Mouse (Mus musculus) cerebellum, adult (tissue): Measurements from ENCODE around the gene Aif1l.
A peak's percentile ranks its signal among the peaks of the same experiment; 100 is the strongest.

Source experiments
- ATAC-seq: cut with Nextera tagmentation; 2 replicates; pipeline ENCODE4 v1.9.2; 2017; ENCODE audit warnings: mild to moderate bottlenecking, moderate library complexity, mixed read lengths; ENCODE audit not compliant: insufficient number of reproducible peaks, low FRiP score, low TSS enrichment

The Aif1l gene

DNA sequence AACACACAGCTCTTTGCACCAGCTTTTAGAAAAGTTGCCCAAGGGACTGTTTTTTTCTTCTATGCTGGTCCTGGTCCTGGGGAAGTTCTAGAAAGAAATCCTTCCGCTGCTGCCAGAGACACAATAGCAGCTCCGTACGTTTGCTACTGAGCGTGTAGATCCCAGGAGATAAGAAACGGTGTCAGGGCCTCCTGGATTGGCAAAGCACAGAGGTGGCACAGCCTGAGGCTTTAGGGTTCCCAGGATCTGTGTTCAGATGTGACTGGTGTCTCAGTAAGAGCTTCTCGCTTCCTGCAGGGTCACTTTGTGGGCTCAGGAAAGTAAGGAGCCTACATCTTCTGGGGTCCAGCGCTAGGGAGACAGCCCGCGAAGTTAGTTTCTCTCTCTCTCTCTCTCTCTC lies 1.0 kb downstream of the Aif1l start:
- ATAC-seq: no peak

DNA sequence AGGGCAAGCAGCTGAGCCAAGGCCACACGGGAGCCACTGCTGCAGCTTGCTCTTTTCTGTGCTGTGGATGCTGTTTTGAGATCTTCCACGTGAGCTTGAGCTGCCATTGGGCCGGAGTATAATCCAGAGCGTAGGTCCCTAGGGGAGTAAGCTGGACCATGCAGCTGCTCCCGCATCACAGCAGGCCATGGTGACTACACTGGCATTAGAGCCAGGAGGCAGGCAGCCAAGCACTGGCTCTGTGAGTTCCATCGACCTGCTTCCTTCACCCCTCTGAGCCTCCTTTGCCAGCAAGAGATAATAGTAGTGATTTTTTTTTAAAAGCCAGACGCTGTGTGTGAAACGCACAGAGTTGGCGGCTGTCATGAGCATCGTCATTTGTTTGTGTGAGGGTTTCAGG lies 2.3 kb downstream of the Aif1l start:
- ATAC-seq: no peak

DNA sequence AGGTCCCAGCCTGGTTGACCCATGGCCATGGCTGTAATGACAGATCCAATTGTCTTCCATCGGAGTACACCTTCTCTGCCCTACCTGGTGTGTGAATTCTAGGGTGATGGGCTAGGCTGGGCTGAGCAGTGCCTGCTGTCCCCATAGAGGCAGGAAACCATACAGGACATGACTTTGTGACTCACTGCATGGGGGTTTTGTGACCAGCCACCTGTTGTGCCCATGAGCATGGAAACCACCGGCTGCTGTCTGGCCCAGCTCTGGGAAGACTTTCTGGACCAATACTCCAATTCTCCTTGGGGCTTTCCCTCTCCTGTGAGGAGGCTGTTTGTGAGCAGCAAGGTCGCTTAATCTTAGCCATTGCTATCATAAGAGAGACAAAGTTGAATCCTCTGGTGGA lies 2.8 kb downstream of the Aif1l start:
- no peak for ATAC-seq

DNA sequence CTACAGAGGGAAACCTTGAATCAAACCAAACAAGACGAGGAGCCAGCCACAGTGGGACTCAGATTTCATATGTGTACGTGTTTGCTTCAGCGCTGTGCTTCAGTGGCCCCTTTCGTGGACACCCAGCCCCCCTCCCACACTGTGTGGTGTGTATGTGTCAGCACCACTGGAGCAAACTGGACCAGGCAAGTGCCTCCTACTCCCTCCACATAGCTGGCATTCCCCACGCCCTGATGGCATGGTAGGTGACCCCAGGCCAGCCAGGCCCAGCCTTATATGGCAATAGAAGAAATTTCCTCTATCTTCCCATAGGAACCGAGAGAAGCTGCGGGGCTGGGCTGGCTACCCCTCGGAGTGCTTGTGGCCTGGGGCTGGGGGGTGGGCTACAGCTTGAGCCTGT lies 3.7 kb downstream of the Aif1l start:
- no peak for ATAC-seq

DNA sequence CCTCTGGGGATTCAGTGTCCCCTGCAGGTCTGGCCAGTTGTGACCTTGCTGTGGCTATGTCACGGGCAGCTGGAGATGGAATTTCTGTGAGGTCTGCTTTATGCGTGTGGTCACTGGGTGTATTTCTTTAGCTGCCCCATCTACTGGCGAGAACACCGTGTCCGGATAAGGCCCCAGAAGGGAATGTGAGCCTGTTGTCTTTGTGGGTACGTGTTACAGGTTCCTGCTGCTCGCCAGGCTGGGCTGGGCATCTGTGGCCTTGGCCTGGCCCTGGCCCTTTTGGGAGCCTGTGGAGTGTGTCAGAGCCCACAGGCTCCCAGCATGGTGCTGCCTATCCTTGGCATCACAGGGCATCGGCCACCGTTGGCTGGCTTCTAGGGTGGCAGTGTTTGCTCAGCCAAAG lies 4.8 kb downstream of the Aif1l start:
- ATAC-seq: no peak

DNA sequence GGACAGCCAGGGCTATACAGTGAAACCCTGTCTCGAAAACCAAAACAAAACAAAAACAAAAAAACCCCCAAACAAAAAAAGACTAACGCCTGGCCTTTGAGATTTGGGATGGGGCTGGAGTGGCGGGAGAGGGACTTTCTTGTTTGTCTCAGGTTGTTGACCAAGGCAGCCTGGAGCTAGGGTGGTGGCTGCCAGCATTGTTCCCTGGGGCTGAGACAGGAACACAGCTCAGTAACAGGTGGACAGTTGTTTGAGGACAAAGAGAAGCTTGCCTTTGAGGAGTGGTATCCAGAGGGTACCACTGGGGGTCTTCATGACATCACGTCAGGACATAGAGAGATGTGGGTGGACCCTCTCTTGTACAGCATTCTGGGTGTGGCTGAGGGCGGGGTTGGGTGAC lies 5.7 kb downstream of the Aif1l start:
- ATAC-seq: no peak

DNA sequence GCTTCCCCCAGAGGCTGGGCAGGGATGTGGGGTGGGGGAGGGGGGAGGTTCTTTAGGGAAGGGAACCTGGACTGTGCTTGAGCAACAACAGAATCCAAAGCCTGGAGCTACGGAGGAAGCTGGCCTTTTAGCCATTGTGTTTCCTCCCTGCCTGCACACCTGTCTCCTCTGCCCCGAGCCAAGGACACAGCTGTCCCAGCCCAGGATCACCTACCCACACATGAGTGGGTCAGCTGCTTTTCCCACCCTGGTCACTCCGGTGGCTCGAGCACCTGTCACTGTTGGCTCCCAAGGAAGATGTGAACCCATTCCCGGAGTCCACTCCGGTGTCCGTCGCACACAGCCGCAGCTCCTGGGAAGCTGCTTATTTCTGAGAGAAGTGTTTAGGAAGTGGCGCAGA lies 7.3 kb downstream of the Aif1l start:
- no peak for ATAC-seq

DNA sequence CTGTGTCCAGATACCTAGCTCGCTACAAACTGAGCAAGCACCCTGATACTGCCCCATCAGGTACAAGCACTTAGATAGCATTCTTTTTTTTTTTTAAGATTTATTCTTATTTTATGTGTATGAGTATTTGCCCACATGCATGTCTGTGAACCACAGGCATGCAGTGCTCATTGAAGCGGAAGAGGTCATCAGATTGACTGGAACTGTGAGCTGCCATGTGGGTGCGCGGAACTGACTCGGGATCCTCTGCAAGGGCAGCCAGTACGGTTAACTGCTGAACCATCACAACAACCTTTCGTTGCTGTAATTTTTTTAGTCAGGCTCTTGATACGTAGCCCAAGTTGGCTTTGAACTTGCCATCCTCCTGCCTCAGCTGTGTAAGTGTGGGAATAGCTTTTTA lies 11.0 kb downstream of the Aif1l start:
- no peak for ATAC-seq

DNA sequence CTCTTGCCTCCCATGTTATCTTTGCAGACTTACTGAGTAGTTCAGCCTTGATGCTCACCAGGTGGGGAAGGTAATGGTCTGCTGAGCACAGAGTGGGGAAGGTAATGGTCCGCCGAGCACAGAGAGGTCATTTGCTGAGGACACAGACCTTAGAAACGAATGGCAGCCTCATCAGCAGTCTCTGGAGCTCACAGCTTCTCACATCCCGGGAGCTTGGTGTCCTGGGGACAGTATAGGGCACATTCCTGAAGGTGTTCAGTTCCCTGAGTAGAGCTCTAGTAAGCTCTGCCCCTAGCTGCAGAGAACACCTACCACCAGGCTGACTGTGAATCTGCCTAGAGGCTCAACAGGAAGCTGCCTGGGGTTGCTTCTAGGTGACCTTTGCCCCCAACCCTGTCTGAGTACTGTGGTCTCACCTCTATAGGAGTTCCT lies 11.9 kb downstream of the Aif1l start:
- ATAC-seq: no peak

DNA sequence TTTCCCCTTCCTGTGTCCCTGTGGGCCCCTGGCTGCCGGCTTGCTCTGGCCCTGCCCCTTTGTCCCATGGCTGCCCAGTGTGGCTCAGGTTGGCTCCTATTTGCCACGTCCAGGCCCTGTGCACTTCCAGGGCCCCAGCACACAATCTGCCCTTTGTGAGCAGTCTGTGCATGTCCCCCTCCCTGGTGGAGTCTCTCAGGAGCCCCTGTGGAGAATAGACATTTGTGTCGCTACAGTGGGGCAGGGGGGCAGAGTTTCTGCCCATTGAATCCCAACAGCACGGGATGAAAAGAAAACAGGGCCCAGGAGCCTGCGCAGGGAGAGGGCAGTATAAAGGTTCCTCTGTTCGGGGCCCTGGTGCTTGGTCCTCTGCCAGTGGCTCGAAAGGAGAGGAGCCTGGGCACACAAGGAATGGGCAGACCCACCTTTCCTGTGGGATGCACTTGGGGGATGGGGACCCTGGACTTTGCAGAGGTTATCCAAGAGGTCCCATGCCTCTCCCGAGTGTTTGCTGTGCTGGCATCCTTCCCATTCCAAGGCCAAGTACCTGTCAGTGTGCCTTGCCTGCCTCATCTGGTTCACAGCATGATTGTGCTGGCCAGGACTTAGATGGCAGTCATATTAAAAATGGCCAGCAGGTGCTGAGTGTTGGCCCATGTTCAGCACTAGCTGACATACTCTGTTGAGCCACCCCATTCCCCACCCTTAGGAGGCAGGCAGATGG lies 12.7 kb downstream of the Aif1l start:
- ATAC-seq: peak; percentile 65; the same call in 1 of the 2 replicates

DNA sequence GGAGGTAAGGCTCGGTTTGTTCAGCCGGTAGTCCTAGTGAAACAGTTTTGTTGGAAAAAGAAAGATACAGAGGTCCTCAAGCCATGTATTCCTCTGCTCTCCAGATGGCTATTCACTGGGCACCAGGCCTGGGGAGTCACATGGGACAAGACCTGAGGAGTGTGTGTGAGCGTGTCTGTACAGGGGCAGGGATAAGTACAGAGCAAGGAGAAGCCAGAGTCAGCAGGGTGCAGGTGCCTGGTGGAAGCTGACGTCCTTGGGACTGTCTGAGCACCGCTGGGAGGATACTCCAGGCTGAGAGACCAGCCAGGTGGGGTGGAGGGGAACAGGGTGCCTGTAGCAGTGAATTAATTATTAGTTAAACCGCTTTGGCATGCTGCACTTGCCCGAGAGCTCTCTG lies 13.6 kb downstream of the Aif1l start:
- ATAC-seq: peak; percentile 68; the same call in 1 of the 2 replicates

DNA sequence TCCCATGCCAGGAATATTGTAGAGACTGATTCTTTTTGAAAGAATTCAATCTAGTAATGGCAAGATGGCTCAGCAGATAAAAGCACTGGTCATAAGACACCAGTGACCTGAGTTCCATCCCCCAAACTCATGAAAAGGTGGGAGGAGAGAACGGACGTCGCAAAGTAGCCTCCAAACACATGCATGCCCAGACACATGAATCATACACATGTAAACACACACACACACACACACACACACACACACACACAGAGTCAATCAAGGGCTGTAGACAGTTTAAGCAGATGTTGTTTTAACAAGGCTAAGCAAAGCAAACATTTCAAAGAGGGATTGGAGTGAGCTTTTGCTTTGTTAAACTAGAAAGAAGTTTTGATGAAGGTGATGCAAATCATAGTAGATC lies 14.3 kb downstream of the Aif1l start:
- ATAC-seq: no peak

DNA sequence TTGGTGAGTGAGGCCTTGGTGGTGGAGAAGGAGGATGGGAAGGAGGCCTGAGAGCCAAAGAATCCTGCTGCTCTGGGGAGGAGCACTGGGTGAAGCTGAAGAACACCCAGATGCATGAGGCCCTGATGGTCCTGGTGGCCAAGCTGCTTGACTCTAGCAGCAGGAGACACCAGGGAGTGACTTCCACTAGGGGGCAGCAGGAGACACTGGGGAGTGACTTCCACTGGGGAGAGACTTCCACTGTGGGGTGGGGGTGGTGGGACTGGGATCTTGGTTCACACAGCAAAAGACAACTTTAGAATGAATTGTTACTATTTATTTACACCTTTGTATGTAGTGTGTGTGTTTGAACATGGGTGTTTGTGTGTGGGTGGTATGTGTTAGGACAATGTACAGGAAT lies 15.2 kb downstream of the Aif1l start:
- ATAC-seq: no peak

DNA sequence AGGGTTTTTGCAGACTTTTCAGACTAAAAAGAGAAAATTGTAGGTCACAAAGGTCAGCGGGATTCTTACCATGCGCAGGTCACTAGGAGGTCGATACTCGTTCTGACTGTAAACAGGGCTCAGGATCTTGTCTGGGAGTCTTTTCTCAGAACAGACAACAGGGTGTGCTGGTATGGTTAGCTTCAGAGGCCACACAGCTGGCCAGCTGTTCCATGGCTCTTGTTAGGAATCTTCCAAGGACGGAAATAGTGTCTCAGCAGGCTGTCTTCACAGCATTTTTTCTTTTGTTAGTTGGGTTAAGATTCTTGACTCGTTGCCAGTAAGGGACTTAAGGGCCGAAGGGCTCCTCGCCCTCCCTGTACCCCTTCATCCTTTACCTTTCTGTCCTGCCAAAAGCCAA lies 16.9 kb downstream of the Aif1l start:
- no peak for ATAC-seq

DNA sequence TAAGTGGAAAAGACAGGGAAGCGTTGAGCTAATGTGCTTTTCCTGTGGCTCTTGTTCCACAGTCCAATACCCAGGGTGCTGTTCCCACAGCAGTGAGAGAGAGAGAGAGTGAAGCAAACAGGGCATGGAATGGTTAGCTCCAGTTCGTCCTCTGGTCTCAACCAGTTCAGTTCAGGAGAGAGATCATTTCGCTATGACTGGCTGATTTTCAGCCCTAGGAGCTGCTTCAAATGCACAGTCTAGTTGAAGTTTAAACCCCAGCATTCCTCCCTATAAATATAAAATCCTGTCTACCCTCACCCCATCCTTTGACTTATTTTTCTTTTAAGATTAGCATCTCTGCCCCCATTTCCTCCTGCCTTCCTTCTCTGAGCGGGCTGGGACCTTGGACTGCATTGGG lies 22.6 kb downstream of the Aif1l start:
- ATAC-seq: no peak

DNA sequence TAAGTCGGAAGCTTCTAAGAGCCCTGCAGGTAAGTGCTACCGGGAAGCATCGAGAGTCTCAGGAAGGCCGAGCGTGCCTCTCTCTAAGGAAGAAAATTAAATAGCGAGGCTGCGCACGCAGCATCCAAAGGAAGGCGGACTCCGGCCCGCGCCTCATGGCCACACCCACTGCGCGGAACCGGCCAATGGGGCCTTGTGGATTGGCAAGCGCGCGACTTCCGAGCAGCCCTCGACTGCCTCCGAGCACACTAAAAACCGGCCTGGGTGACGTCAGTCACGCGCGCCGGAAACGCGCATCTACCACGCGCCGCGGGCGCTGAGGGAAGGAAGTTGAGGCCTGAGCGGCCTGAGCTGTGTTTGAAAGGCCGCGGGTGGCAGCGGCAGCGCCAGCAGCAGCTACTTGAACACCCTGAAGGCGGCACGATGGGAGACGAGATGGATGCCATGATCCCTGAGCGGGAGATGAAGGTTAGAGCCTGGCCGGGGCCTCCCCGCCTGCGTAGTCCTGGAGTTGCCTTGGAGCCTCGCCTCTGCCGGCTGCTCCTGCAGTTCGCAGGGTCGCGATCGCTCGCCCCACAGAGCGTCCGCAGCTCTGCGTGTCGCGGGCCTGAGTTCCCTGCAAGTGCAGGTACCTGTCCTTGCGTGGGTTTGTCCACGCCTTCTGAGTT lies 24.3 kb downstream of the Aif1l start, which contains the start of gene Nup214:
TSS of gene Nup214 (plus strand) at position 296 of the 668 bp plus-strand sequence.
- ATAC-seq: peak; percentile 98

DNA sequence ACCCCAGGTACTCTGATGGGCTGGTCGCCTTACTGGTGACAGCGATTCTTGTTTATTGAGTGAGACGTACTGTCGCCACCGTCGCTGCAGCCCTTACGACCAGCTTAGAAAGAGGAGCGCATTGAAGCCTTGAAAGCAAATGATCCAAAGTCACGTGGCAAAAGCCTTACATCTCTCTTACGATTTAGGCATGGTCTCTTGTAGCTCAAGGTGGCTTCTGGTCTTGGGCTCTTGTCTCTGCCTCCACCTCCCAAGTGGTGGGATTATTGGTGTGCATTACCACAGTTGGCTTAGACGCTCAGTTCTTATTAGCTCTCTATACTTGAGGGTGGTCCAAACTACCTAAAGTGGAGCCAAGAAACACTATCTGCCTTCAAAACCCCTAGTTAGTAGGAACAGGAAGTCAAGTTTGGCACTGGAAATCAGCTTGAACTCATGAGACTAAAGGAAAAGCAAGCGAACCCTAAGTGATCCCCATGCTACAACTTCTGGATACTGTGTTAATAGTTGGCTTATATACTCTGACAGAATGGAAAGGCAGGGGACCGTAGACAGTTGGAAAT lies 25.0 kb downstream of the Aif1l start:
- ATAC-seq: no peak

DNA sequence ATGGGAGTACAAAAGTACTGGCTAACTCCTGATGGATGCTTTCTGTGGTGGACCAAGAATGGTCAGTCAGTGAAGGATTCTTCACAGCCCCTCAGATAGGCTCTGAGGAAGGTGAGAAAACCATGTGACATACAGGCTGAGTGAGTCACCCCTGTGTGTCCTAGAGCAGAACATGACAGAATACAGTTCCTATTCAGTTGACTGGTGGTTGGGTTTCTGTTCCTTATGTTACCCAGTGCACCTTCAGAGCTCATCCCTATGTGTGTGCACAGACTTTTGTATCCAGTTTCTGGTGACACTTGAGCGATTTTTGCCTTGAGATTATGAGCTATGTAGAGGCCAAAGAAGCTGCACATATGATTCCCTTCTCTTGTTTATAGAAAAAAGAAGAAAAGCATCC lies 37.8 kb downstream of the Aif1l start:
- no peak for ATAC-seq

DNA sequence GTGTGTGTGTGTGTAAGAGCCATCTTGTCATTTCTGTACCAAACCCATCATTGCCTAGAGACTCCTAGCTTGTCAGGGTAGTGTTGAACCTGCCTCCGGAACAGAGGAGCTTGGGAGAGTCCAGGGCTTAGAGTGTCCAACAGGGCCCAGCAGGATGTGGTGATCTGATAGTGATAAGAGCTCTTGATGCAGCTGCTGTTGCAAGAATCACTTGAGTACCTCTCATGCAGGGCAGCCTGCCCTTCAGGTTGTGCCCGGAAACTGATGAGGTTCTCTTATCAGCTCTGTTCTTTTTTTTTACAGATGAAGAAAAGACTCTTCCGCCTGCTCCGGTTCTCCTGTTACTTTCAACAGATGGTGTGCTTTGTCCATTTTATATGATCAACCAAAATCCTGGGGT lies 41.0 kb downstream of the Aif1l start:
- no peak for ATAC-seq

DNA sequence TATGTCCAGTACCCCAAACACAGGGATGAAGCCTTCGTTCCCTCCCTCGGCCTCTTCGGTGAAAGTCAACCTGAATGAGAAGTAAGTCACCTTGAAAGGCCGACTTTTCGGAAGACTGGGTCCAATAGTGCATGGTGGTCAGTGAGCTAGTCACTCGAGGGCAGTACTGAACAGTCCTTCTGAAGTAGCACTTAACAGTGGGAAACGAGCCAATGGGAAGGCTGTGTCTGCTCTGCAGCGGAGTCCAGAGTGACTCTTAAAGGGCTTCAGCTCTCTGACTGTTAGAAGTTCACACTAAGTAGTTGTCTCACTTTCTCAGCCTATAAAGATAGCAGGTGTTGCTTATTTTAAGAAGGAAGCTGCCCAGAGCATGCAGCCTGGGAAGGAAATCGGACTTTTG lies 45.0 kb downstream of the Aif1l start:
- no peak for ATAC-seq

DNA sequence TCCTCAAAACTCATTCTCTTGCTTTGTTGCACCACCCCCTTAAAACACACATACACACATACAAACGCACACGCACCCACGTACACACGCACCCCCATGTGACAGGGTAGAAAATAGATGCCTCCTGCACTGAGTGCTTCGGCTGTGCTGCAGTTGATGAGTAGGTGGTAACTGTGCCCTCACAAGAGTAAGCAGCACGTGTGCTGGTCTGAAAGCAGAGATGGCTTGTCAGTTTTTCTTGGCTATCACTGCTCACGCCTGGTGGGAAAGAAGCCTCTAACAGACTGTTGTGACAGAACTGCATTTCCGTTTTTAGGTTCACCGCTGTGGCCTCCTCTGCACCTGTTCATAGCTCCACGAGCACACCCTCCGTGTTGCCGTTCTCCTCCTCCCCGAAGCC lies 46.1 kb downstream of the Aif1l start:
- ATAC-seq: no peak

DNA sequence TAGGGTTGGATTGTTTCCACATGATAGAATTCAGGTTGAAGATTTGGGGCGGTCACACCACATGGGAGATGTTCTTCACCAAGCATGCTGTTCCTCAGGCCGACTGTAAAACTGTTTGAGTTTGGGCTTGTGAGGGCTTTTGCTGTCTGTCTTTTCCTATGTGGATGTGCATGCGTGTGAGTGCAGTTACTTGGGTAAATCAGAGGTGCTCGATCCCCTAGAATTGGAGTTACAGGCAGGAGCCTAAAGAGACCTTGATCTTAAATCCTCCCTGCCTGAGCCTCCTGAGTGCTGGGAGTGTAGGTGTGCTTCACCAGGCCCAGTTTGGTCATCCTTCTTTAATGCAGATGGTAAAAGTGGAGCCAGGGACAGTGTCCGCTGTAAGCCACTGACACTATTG lies 47.6 kb downstream of the Aif1l start:
- no peak for ATAC-seq
